Comparison of ENCODE assay signal across 28 mouse cellular contexts in genomic region chr17:25130060-25130459, GRCm38 (mm10). TPM values are rescaled to one million over a fixed set of nuclear protein-coding genes. Genes with fewer than 3 reads are reported as not detected.
DNase-seq lines count a peak whose midpoint lies in the region; ATAC-seq and TF ChIP-seq lines count a peak whose summit lies in the region.
"Had no signal": no experiment of that assay in that cellular context is flagged by ENCODE, and none has a peak within 500 bp of the region (broad histone marks: within the 10 kb centered on the region; RNA-seq: fewer than 3 reads in every experiment).

No protein-coding gene starts in this region.

- 83% methylated on average over 1 of the region's 1 CpGs for WGBS in liver, adult 2 months
- WGBS in liver, embryonic 11.5 days, result 89% methylated on average over 1 of the region's 1 CpGs
- WGBS in forebrain, embryonic 11.5 days, result 80% methylated on average over 1 of the region's 1 CpGs

- no peaks in the 10 kb centered on the region for H3K27me3 ChIP-seq in liver, adult 2 months (ENCODE audit: control insufficient read depth, insufficient read depth, low read length)
- no peaks in the 10 kb centered on the region; the same call in 1 of the 2 replicates for H3K27me3 ChIP-seq in liver, embryonic 11.5 days (replicated peaks; ENCODE audit: control insufficient read depth, insufficient read depth, low read length)
- H3K27me3 ChIP-seq in forebrain, embryonic 11.5 days (ENCODE audit: control insufficient read depth, insufficient read depth, low read length), result no peaks in the 10 kb centered on the region
- H3K27me3 ChIP-seq: neural tube, embryonic 15.5 days had no signal

- H3K4me3 ChIP-seq in liver, adult 2 months (ENCODE audit: insufficient read depth, low read depth, low read length), result no peak overlapping the region
- H3K4me3 ChIP-seq in liver, embryonic 11.5 days (ENCODE audit: low read depth, low read length), result no peak overlapping the region
- no peak overlapping the region for H3K4me3 ChIP-seq in forebrain, embryonic 11.5 days (ENCODE audit: low read depth, low read length)
- H3K4me3 ChIP-seq: embryonic facial prominence, embryonic 10.5 days; forebrain, embryonic 12.5 days; limb, embryonic 10.5 days; midbrain, embryonic 12.5 days; neural tube, embryonic 15.5 days had no signal

- H3K4me2 ChIP-seq in liver, embryonic 11.5 days, result no peak overlapping the region
- H3K4me2 ChIP-seq in forebrain, embryonic 11.5 days (ENCODE audit: low read depth, low read length, severe bottlenecking), result no peak overlapping the region
- H3K4me2 ChIP-seq: forebrain, embryonic 12.5 days; hindbrain, embryonic 14.5 days; midbrain, embryonic 12.5 days; neural tube, embryonic 15.5 days had no signal

- DNase-seq in embryo, embryonic 10.5 days (ENCODE audit: low spot score), result peak; percentile 11
- no peak for DNase-seq in embryo, embryonic 11 days
- peak; percentile 32 for DNase-seq in liver, adult 2 months (ENCODE audit: extremely low read depth, low read depth, low spot score)
- no peak for DNase-seq in liver, embryonic 11.5 days (ENCODE audit: low spot score)
- peak; percentile 38 for DNase-seq in thymus, postnatal 0 days (ENCODE audit: low spot score)
- DNase-seq in thymus, postnatal 36 days, result no peak
- DNase-seq in forebrain, embryonic 11.5 days (ENCODE audit: low spot score), result no peak
- DNase-seq: cerebellum, adult 2 months; cerebellum, postnatal 36 days; heart, adult 11 months; heart, postnatal 36 days; kidney, adult 11 months; right cerebral cortex, postnatal 4 days; thymus, postnatal 4 days had no signal

- H3K79me2 ChIP-seq in liver, adult 2 months (ENCODE audit: control insufficient read depth, insufficient read depth, low read length), result peaks cover 13% of the 10 kb centered on the region; the same call in 1 of the 2 replicates

- no peaks in the 10 kb centered on the region for H3K9me3 ChIP-seq in liver, embryonic 11.5 days (ENCODE audit: control insufficient read depth, low read length)
- no peaks in the 10 kb centered on the region for H3K9me3 ChIP-seq in forebrain, embryonic 11.5 days (ENCODE audit: control insufficient read depth, low read length)
- H3K9me3 ChIP-seq: embryonic facial prominence, embryonic 10.5 days; forebrain, embryonic 12.5 days; limb, embryonic 10.5 days; midbrain, embryonic 12.5 days; neural tube, embryonic 15.5 days had no signal

- no peaks in the 10 kb centered on the region for H3K36me3 ChIP-seq in liver, adult 2 months (ENCODE audit: control insufficient read depth, insufficient read depth, low read length)
- no peaks in the 10 kb centered on the region for H3K36me3 ChIP-seq in liver, embryonic 11.5 days (ENCODE audit: control insufficient read depth, insufficient read depth, low read length)
- H3K36me3 ChIP-seq in forebrain, embryonic 11.5 days (ENCODE audit: control insufficient read depth, insufficient read depth, low read length), result no peaks in the 10 kb centered on the region
- H3K36me3 ChIP-seq: embryonic facial prominence, embryonic 10.5 days; forebrain, embryonic 12.5 days; limb, embryonic 10.5 days; midbrain, embryonic 12.5 days; neural tube, embryonic 15.5 days had no signal

- no peak overlapping the region for H3K27ac ChIP-seq in liver, adult 2 months (replicated peaks; ENCODE audit: insufficient read depth, low read depth, low read length)
- no peak overlapping the region for H3K27ac ChIP-seq in liver, embryonic 11.5 days (ENCODE audit: low read depth, low read length)
- no peak overlapping the region for H3K27ac ChIP-seq in forebrain, embryonic 11.5 days (ENCODE audit: low read depth, low read length)
- H3K27ac ChIP-seq: embryonic facial prominence, embryonic 10.5 days; forebrain, embryonic 12.5 days; hindbrain, embryonic 14.5 days; limb, embryonic 10.5 days; midbrain, embryonic 12.5 days; neural tube, embryonic 15.5 days had no signal

- no peak overlapping the region for H3K9ac ChIP-seq in liver, adult 2 months (ENCODE audit: low read depth, low read length)
- no peak overlapping the region for H3K9ac ChIP-seq in liver, embryonic 11.5 days (ENCODE audit: low read depth, low read length)
- no peak overlapping the region for H3K9ac ChIP-seq in forebrain, embryonic 11.5 days (ENCODE audit: low read length)
- H3K9ac ChIP-seq: forebrain, embryonic 12.5 days; hindbrain, embryonic 14.5 days; midbrain, embryonic 12.5 days; neural tube, embryonic 15.5 days had no signal

- no peak for ATAC-seq in liver, embryonic 11.5 days (replicated peaks; ENCODE audit: low FRiP score)
- ATAC-seq in forebrain, embryonic 11.5 days (replicated peaks; ENCODE audit: low FRiP score), result no peak
- no peak for ATAC-seq in inflammation-experienced regulatory T-cells, adult 6 months

- no peak for TF ChIP-seq POLR2A in liver, adult 2 months (IDR thresholded peaks at IDR 0.05; ENCODE audit: extremely low read depth, insufficient read depth, low read length)

- H3K4me1 ChIP-seq in liver, adult 2 months (ENCODE audit: control insufficient read depth, insufficient read depth, low read length), result peaks cover 9% of the 10 kb centered on the region
- H3K4me1 ChIP-seq in liver, embryonic 11.5 days (replicated peaks; ENCODE audit: control insufficient read depth, insufficient read depth, low read length), result peaks cover 26% of the 10 kb centered on the region
- peaks cover 7% of the 10 kb centered on the region; the same call in 1 of the 2 replicates for H3K4me1 ChIP-seq in forebrain, embryonic 11.5 days (replicated peaks; ENCODE audit: control insufficient read depth, insufficient read depth, low read length)

- TF ChIP-seq CTCF in liver, adult 2 months (IDR thresholded peaks at IDR 0.05; ENCODE audit: low read depth, low read length), result no peak

RNA-seq across cellular contexts. Expression of gene Clcn7, which starts 3.1 kb away (rescaled TPM):
- 16.7 and 17.9 TPM in 2 replicates for total RNA-seq in liver, adult 2 months (2014; rRNA removed)
- polyA plus RNA-seq in liver, adult 2 months (2012; rRNA removed), result 25.2 and 30.5 TPM in 2 replicates
- 18.7 and 19.7 TPM in 2 replicates for polyA plus RNA-seq in liver, embryonic 11.5 days (2014; fragmentation: Nextera tagmentation; extraction: Ambion mirVana)
- 12.7 and 15.0 TPM in 2 replicates for polyA plus RNA-seq in thymus, postnatal 0 days (2015; fragmentation: Nextera tagmentation; extraction: Ambion mirVana)
- polyA plus RNA-seq in forebrain, embryonic 11.5 days (2014; fragmentation: Nextera tagmentation; extraction: Ambion mirVana), result 24.2 and 25.4 TPM in 2 replicates
- polyA plus RNA-seq in inflammation-experienced regulatory T-cells, adult 6 months (2017; shearing (Covaris generic)), result 10 to 100 TPM; 16.6 to 27.4 (median 20.6) TPM

RNA-seq across cellular contexts. Expression of gene Ptx4, which starts 9.5 kb away (rescaled TPM):
- not detected in 2 replicates for total RNA-seq in liver, adult 2 months (2014; rRNA removed)
- polyA plus RNA-seq in liver, adult 2 months (2012; rRNA removed), result not detected in 2 replicates
- not detected in 2 replicates for polyA plus RNA-seq in liver, embryonic 11.5 days (2014; fragmentation: Nextera tagmentation; extraction: Ambion mirVana)
- polyA plus RNA-seq in thymus, postnatal 0 days (2015; fragmentation: Nextera tagmentation; extraction: Ambion mirVana), result 0.12 TPM in 1 of 2 replicates, not detected in the other
- 0.12 TPM in 1 of 2 replicates, not detected in the other for polyA plus RNA-seq in forebrain, embryonic 11.5 days (2014; fragmentation: Nextera tagmentation; extraction: Ambion mirVana)
- polyA plus RNA-seq in inflammation-experienced regulatory T-cells, adult 6 months (2017; shearing (Covaris generic)), result not detected
- total RNA-seq: adrenal gland, adult 18-20 months had no signal
- polyA plus RNA-seq: cerebellum, adult 2 months; hindbrain, embryonic 14.5 days; kidney, embryonic 16.5 days; liver, embryonic 16.5 days; midbrain, embryonic 12.5 days had no signal

RNA-seq across cellular contexts. Expression of gene Telo2, which starts 14.3 kb away (rescaled TPM):
- total RNA-seq in liver, adult 2 months (2014; rRNA removed), result 3.2 and 5.4 TPM in 2 replicates
- polyA plus RNA-seq in liver, adult 2 months (2012; rRNA removed), result 5.7 and 7.3 TPM in 2 replicates
- 46.2 and 49.6 TPM in 2 replicates for polyA plus RNA-seq in liver, embryonic 11.5 days (2014; fragmentation: Nextera tagmentation; extraction: Ambion mirVana)
- 19.2 and 19.8 TPM in 2 replicates for polyA plus RNA-seq in thymus, postnatal 0 days (2015; fragmentation: Nextera tagmentation; extraction: Ambion mirVana)
- 41.2 and 45.4 TPM in 2 replicates for polyA plus RNA-seq in forebrain, embryonic 11.5 days (2014; fragmentation: Nextera tagmentation; extraction: Ambion mirVana)
- 10 to 100 TPM; 13.5 to 33.6 (median 17.7) TPM for polyA plus RNA-seq in inflammation-experienced regulatory T-cells, adult 6 months (2017; shearing (Covaris generic))

RNA-seq across cellular contexts. Expression of gene Ccdc154, which starts 32.2 kb away (rescaled TPM):
- total RNA-seq in liver, adult 2 months (2014; rRNA removed), result 0.13 TPM in 1 of 2 replicates, not detected in the other
- polyA plus RNA-seq in liver, adult 2 months (2012; rRNA removed), result 0.07 TPM in 1 of 2 replicates, not detected in the other
- 0.11 and 0.14 TPM in 2 replicates for polyA plus RNA-seq in liver, embryonic 11.5 days (2014; fragmentation: Nextera tagmentation; extraction: Ambion mirVana)
- 0.07 and 0.10 TPM in 2 replicates for polyA plus RNA-seq in thymus, postnatal 0 days (2015; fragmentation: Nextera tagmentation; extraction: Ambion mirVana)
- polyA plus RNA-seq in forebrain, embryonic 11.5 days (2014; fragmentation: Nextera tagmentation; extraction: Ambion mirVana), result 0.08 TPM in 1 of 2 replicates, not detected in the other
- not detected for polyA plus RNA-seq in inflammation-experienced regulatory T-cells, adult 6 months (2017; shearing (Covaris generic))
- total RNA-seq: gastrocnemius, adult 8-10 months; heart, postnatal 36 days; left cerebral cortex, adult 18-20 months had no signal
- polyA plus RNA-seq: embryonic facial prominence, embryonic 10.5 days; forebrain, embryonic 12.5 days; heart, embryonic 14.5 days; hindbrain, embryonic 14.5 days; kidney, embryonic 16.5 days; limb, embryonic 10.5 days; midbrain, embryonic 12.5 days; neural tube, embryonic 15.5 days had no signal

RNA-seq across cellular contexts. Expression of gene Gm38655, which starts 45.2 kb away (rescaled TPM):
- total RNA-seq in liver, adult 2 months (2014; rRNA removed), result not detected in 2 replicates
- not detected in 2 replicates for polyA plus RNA-seq in liver, adult 2 months (2012; rRNA removed)
- not detected in 2 replicates for polyA plus RNA-seq in liver, embryonic 11.5 days (2014; fragmentation: Nextera tagmentation; extraction: Ambion mirVana)
- 0.19 TPM in 1 of 2 replicates, not detected in the other for polyA plus RNA-seq in thymus, postnatal 0 days (2015; fragmentation: Nextera tagmentation; extraction: Ambion mirVana)
- polyA plus RNA-seq in forebrain, embryonic 11.5 days (2014; fragmentation: Nextera tagmentation; extraction: Ambion mirVana), result not detected in 2 replicates
- not detected for polyA plus RNA-seq in inflammation-experienced regulatory T-cells, adult 6 months (2017; shearing (Covaris generic))
- total RNA-seq: adrenal gland, adult 18-20 months; gastrocnemius, adult 8-10 months; heart, postnatal 36 days; layer of hippocampus, adult 18-20 months; left cerebral cortex, adult 18-20 months had no signal
- polyA plus RNA-seq: cerebellum, adult 2 months; embryonic facial prominence, embryonic 10.5 days; forebrain, embryonic 12.5 days; heart, embryonic 14.5 days; hindbrain, embryonic 14.5 days; kidney, embryonic 16.5 days; limb, embryonic 10.5 days; liver, embryonic 16.5 days; midbrain, embryonic 12.5 days; neural tube, embryonic 15.5 days had no signal

Comparison
In these comparisons a context has a peak if more than half of its experiments do, and no peak if none do; other contexts are left out.
1. DNase-seq: peak in embryo, embryonic 10.5 days (single experiment), liver, adult 2 months (single experiment) and thymus, postnatal 0 days (single experiment); none in embryo, embryonic 11 days (single experiment), liver, embryonic 11.5 days (single experiment), thymus, postnatal 36 days (0 of 2) and forebrain, embryonic 11.5 days (single experiment).